Mouse (Mus musculus): ENCODE measurements at regions not wholly inside any gene's neighbourhood (a gene's known extent, or its start where the extent isn't known, plus 50 kb on each side); places are given as distances from the start of the nearest gene placed in this dataset.

- DNase-seq (ENCODE audit: low spot score in 2 of 2) = peak in 1 of 2 experiments; percentile 4
Measured at GRCm38 (mm10) chr12:9404981-9405380, 164.9 kb upstream of the Osr1 start.

GRCm38 (mm10) chr12:9419311-9419710, 150.6 kb upstream of the Osr1 start:
- DNase-seq (ENCODE audit: low spot score in 2 of 2) = no peak

GRCm38 (mm10) chr12:9430656-9431055, 139.3 kb upstream of the Osr1 start:
- DNase-seq (ENCODE audit: low spot score in 2 of 2) = no peak

- no peak for DNase-seq (ENCODE audit: low spot score in 2 of 2)
Measured at GRCm38 (mm10) chr12:9438575-9439161, 131.2 kb upstream of the Osr1 start.

GRCm38 (mm10) chr12:9450620-9451019, 119.3 kb upstream of the Osr1 start:
- no peak for DNase-seq (ENCODE audit: low spot score in 2 of 2)

- no peak for DNase-seq (ENCODE audit: low spot score in 2 of 2)
Measured at GRCm38 (mm10) chr12:9460193-9460592, 109.7 kb upstream of the Osr1 start.

- DNase-seq (ENCODE audit: low spot score in 2 of 2) = no peak
Measured at GRCm38 (mm10) chr12:9469655-9470470, 100.1 kb upstream of the Osr1 start.

- DNase-seq (ENCODE audit: low spot score in 2 of 2) = no peak
Measured at GRCm38 (mm10) chr12:9475836-9476235, 94.1 kb upstream of the Osr1 start.

- DNase-seq (ENCODE audit: low spot score in 2 of 2) = no peak
Measured at GRCm38 (mm10) chr12:9478201-9478600, 91.7 kb upstream of the Osr1 start.

- DNase-seq (ENCODE audit: low spot score in 2 of 2) = peak in 1 of 2 experiments; percentile 11
Measured at GRCm38 (mm10) chr12:9487674-9488413, 82.1 kb upstream of the Osr1 start.

- no peak for DNase-seq (ENCODE audit: low spot score in 2 of 2)
Measured at GRCm38 (mm10) chr12:9513926-9514325, 56.0 kb upstream of the Osr1 start.

GRCm38 (mm10) chr12:9518782-9519181, 51.1 kb upstream of the Osr1 start:
- no peak for DNase-seq (ENCODE audit: low spot score in 2 of 2)

GRCm38 (mm10) chr12:9519346-9519745, 50.6 kb upstream of the Osr1 start:
- DNase-seq (ENCODE audit: low spot score in 2 of 2) = no peak
